Mouse (Mus musculus) left cerebral cortex, postnatal 10 days (tissue): Measurements from ENCODE around the gene Gm8369. TPM values are rescaled to one million over a fixed set of nuclear protein-coding genes. Genes with fewer than 3 reads are reported as not detected.

Source experiments
- total RNA-seq, 2 experiments: library from RNA; stranded (reverse); gene quantifications; 2 replicates each; pipeline ENCODE4 v1.2.3; 2021

Gene Gm8369
- total RNA-seq, 2 experiments from 2014 or later: 1.0 to 1.1 TPM

Other genes with a start within 250 kb of the Gm8369 start
- under 1 TPM in 1 of 2 experiments, not detected in 1; 0.17 TPM for gene Ms4a1, start 219.7 kb upstream of the Gm8369 start, total RNA-seq
- gene Ms4a5, start 202.1 kb upstream of the Gm8369 start, total RNA-seq: not detected
- gene Ms4a14, start 171.5 kb upstream of the Gm8369 start, total RNA-seq: not detected
- gene Ms4a7, start 149.8 kb upstream of the Gm8369 start, total RNA-seq: 1 to 10 TPM in 1 of 2 experiments, not detected in 1; 1.1 TPM
- 1 to 10 TPM in 1 of 2 experiments, under 1 TPM in 1; 0.59 to 1.3 TPM for gene Ms4a4a, start 110.4 kb upstream of the Gm8369 start, total RNA-seq
- gene Ms4a4c, start 81.2 kb upstream of the Gm8369 start, total RNA-seq: not detected
- gene Ms4a4b, start 42.4 kb upstream of the Gm8369 start, total RNA-seq: not detected
- gene Ms4a6c, start 16.6 kb upstream of the Gm8369 start, total RNA-seq: 1 to 10 TPM; 1.6 to 2.0 TPM
- 1 to 10 TPM; 2.0 to 3.9 TPM for gene Ms4a6b, start 30.6 kb downstream of the Gm8369 start, total RNA-seq
- gene Ms4a4d, start 50.9 kb downstream of the Gm8369 start, total RNA-seq: not detected
- gene Ms4a6d, start 118.9 kb downstream of the Gm8369 start, total RNA-seq: 1 to 10 TPM in 1 of 2 experiments, under 1 TPM in 1; 0.91 to 1.6 TPM
- not detected for gene Ms4a2, start 137.8 kb downstream of the Gm8369 start, total RNA-seq
- not detected for gene Ms4a3, start 154.9 kb downstream of the Gm8369 start, total RNA-seq
- not detected for gene Oosp2, start 174.6 kb downstream of the Gm8369 start, total RNA-seq
- gene Oosp1, start 205.2 kb downstream of the Gm8369 start, total RNA-seq: under 1 TPM in 1 of 2 experiments, not detected in 1; 0.43 TPM
- not detected for gene Oosp3, start 211.1 kb downstream of the Gm8369 start, total RNA-seq